Mouse (Mus musculus): Measurements from ENCODE around the gene Rab26.

GRCm38 (mm10) chr17:24531064-24531463 is 2.9 kb downstream of the Rab26 start:
- no peak for TF ChIP-seq CTCF (IDR thresholded peaks at IDR 0.05)
- no peak for TF ChIP-seq EP300 (IDR thresholded peaks at IDR 0.05)
